Mouse (Mus musculus) heart, postnatal 0 days (tissue): ENCODE data around the gene Mrpl54.

Experiments used
- CTCF ChIP-seq: IDR thresholded peaks from 2 replicates; pipeline ENCODE4 v1.5.1; 2016; ENCODE audit warnings: antibody characterized with exemption, control low read depth, low read depth
- EP300 ChIP-seq: IDR thresholded peaks from 2 replicates; pipeline ENCODE4 v1.6.1; 2016; ENCODE audit warnings: antibody characterized with exemption, low read depth

DNA sequence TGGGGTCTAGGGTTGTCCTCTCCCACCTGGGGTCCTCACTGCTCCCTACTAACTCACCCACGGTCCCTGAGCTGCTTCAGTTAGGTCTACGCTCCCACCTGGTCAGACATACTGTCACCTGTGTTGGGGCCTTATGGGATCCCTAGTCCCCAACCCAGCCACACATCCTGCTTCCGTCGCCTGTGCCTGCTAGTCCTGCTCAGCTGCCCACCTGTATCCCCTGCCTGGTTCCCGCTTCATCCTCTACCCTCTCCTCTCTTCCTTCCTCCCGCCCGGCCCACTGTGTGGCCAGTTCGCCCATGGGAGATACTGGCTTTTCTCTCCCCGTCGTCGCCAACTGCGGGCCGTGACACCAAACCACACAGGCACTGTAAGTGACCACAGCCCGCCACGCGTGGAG, 48.9 kb upstream of the Mrpl54 start:
- no peak for TF ChIP-seq CTCF
- TF ChIP-seq EP300, result no peak
